Mouse (Mus musculus) megakaryocyte-erythroid progenitor cell, adult 5-6 weeks (primary cell): Measurements from ENCODE around the gene Cldn15. TPM values are rescaled to one million over a fixed set of nuclear protein-coding genes. Genes with fewer than 3 reads are reported as not detected.
A peak's percentile ranks its signal among the peaks of the same experiment; 100 is the strongest.
"Not testable (repeated sequence)": the region's sequence is repeated elsewhere in the genome, so short reads cannot be mapped to it uniquely, and the experiment has no call there.

Experiments used
- ATAC-seq: replicated peaks from 2 replicates; pipeline ENCODE4 v1.8.0; 2016; ENCODE audit warnings: mild to moderate bottlenecking, inconsistent platforms; ENCODE audit not compliant: severe bottlenecking, poor library complexity, low FRiP score, low TSS enrichment
- total RNA-seq, 2 experiments: library from RNA; stranded (forward) in 1 of 2; stranded (reverse) in 1 of 2; fragments of 200-1000, 215-1000 nt in 1 of 2; fragments of >200 nt in 1 of 2; fragmentation: Nextera tagmentation in 1 of 2; gene quantifications; 2 replicates each; pipeline ENCODE4 v1.2.3; 2014 to 2017

The Cldn15 gene
- total RNA-seq, 2 experiments from 2014 or later: 0.13 TPM; not detected in 1

DNA sequence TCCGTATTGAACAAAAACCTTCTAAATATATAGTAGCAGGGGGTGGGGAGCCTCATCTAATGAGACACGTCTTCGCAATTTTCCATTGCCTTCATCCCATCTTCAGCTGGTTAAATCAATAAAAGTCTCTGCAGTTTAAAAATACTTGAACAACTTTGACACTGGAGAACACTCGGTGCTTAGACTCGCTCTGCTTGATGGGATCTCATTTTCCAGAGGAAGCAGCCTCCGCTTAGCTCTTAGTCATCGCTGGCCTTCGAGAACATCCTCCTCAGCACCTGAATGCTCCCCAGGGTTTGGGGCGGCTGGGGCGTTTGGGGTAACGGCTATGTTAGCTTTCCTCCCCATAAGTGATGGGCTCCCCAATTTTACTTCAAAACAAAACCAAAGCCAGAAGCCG, 21.3 kb upstream of the Cldn15 start:
- ATAC-seq: no peak

DNA sequence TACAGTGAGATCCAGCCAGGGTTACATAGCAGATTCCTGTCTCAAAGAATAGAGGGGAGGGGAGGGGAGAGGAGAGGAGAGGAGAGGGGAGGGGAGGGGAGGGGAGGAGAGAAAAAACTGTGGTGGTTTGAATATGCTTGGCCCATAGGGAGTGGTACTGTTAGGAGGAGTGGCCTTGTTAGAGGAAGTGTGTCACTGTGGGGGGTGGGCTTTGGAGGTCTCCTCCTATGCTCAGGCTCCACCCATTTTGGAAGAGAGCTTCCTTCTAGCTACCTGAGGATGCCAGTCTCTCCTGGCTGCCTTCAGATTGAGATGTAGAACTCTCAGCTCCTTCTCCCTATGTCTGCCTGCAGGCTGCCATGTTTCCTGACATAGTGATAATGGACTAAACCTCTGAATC, 18.5 kb upstream of the Cldn15 start:
- ATAC-seq: no peak

DNA sequence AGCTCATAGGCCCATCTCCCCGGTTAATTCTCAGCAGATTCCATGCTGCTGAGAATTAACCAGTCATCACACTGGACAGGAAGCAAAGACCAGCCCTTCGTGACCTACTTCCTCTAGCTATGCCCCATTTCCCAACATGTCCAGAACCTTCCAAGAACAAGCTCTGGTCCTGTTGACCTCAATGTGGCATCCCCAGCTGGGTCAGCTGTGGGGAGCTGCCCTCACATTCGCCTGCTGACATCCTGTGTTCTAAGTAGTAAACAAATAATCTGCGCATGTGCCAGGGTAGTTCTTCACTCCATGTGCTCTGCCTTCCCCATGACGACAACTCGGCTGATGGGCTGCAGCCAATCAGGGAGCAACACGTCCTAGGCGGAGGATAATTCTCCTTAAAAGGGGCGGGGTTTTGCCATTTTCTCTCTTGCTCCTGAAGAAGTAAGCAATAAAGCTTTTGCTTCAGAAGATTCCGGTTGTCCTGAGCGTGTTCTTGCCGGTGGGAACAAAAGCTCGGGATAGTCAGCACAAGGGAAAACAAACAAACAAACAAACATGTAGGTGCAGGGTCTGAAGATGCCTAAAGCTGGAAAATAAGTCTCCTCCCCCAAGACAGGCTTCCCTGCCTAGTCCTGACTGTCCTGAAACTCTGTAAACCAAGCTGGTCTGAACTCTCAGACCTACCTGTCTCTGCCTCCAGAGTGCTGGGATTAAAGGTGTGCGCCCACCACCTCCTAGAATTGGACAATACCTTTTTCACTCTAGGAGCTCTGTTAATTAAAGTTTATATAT, 16.7 kb upstream of the Cldn15 start:
- not testable (repeated sequence) for ATAC-seq

DNA sequence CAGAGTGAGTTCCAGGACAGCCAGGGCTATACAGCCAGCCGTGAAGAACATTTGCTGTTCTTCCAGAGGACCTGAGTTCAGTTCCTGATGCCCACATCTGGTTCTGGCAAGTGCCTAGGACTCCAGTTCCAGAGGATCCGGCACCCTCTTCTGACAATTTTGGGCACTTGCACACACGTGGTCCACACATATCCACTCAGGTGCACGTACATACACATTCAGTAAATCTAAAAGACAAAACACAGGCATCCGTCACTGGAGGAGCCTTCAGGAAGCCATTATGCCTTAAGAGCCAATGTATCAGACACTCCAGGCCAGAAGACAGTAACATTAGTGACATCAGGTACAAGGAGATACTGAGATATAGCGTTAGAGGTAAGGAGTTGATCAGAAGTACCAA, 15.9 kb upstream of the Cldn15 start:
- ATAC-seq: no peak

DNA sequence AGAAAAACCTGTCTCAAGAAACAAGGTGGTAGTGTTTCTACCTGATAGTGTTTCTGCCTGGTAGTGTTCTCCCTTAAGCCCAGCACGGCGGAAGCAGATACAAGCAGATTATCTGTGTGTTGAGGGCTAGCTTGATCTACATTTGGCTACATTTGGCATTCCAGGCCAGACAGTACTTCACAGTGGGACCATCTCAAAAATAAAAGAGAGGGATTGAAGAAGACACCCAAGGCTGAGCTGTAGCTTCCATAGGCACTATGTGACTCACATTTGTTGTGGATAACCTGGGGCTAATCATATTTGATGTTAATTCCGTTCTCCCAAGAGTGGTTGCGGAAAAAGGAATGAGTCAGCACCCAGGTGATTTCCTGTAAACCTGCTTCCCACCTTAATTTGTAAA, 14.3 kb upstream of the Cldn15 start:
- ATAC-seq: no peak

DNA sequence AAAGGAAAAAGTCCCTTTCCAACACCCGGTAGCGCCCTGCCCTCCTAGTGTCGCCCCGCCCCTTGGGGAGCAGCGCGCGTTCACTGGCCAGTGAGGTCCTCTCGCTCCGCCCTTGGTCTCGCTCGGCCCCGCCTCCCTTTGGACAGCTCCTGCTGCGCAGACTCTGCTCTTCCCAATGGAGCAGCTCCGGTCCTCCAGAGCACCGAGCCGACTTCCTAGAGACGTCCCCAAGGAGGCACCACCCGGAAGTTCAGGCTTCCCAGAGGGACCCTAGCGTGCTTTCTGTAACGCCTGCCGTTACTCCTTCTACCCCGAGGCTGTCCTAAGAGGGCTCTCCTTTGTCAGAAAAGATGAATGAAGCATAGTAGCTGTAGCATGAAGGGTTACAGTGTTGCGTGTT, 13.4 kb upstream of the Cldn15 start, which contains the start of gene Fis1:
TSS of gene Fis1 (plus strand) at position 261 of the 400 bp plus-strand sequence.
- peak; percentile 99 for ATAC-seq

DNA sequence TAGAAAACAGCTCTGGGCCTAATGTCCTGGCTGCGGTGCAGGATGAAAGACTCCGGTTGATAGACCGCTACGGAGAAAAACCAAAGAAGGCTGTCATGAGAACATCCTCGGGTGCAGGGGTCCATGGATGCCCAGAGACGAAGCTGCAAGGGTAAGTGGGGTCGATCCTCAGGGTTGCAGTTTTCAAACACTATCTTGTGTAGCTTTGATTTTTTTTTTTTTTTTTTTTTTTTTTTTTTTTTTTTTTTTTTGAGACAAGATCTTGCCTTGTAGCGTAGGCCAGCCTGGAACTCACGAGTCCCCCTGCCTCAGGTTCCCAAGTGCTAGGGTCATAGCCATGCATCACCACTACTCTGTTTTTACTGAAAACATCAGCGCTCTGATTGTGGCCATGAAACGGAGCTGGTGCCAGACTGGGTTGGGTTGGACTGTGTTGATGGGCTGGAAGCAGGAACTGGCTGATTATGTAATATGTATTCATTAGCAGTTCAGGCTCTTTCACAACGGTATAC, 12.9 kb upstream of the Cldn15 start:
- ATAC-seq: no peak

DNA sequence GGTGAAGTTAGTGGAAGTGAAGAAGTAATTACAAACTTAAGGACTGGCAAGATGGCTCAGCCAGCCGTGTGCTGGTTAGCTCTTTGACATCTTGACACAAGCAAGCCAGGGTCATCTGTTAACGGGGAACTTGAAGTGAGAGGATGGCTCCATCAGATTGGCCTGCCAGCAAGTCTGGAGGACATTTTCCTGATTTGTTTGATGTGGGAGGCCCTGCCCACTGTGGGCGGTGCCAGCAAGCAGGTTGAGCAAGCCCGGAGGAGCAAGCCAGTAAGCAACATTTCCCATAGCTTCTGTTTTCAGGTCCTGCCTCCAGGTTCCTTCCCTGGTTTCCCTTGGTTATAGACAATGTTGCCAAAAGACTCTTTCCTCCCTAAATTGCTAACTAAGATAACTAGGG, 10.8 kb upstream of the Cldn15 start:
- no peak for ATAC-seq

DNA sequence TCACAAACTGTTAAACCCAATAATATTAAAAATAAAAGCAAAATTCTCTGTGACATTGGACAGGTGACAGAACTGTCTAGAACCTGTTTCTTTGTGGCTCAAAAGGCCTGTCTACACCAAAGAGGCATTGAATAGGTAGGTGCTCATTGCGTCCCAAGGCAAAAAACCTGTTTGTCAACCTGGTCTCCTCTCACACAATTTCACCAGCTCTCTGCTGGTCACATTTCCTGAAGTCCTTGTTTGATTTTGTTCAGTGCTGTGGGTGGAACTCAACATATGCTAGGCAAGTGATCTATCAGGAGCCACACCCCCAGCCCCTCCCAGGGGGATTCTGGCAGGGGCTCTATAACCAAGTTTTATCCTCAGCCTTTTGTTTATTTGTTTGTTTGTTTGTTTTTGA, 9.2 kb upstream of the Cldn15 start:
- ATAC-seq: no peak

DNA sequence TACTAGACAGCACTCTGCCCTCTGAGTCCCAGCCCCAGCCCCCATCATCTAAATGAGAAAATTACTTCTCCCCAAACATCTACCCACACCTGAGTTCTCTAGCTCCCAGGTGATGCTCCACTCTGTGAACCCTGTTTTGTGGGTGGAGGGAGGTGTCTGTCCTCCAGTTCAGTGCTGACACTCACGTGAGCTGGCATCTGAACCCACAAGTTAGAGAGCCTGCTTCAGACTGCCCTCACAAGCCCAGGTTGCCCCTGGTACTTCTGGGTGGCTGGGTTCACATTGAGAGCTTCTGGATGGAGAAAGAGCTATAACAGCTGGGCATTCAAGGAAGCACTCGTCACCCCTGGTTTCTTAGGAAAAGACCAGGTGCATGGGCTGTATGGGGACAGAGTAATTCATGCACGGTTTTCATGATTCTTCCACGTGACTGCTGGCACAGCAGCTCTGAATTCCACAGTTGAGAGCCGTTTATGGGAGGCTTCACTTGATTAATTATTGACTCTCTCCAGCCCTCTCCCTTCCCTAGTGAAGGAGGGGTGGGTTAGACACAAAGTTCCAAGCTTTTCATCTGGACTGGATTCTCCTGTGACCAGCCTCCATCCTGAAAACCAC, 7.3 kb upstream of the Cldn15 start:
- no peak for ATAC-seq

DNA sequence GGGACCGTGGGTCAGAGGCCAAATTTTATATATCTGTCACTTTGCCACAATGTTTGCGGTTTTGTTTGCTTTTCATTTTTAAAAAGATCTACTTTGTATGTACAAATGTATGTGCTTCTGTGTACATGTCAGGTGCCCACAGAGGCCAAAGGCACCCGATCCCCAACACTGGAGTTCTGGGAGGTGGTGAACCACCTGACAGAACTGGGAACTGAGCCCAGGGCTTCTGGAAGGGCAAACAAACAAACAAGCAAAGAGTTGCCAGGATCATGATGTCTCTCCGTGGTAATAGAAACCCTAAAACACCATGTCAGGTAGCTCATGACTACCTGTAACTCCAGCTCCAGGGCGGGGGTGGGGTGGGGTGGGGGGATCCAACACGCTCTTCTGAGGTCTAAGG, 6.4 kb upstream of the Cldn15 start:
- no peak for ATAC-seq

DNA sequence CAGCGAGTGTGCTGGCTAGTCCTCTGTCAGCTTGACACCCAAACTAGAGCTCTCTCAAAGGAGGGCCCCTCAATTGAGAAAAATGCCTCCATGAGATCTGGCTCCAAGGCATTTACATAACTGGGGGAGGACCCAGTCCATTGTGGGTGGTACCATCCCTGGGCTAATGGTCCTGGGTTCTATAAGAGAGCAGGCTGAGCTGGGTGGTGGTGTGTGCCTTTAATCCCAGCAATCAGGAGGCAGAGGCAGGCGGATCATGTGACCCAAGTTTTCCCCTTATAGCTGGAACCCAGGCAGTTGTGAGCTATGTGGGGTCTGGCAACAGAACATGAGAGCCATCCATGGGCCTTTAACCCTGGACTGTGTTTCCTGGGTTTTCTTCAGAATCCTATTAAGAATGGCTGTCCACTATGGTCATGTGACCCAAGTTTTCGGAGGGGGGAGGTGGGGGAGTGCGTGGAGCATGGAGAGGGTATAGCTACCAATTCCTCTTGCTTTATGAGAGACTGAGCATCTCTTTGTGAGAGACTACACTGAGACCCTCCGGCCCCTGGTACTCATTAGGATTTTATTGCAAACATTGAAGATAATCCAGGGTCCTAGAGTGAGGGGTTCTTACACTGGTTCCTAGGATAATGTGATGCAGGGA, 5.0 kb upstream of the Cldn15 start:
- ATAC-seq: no peak

DNA sequence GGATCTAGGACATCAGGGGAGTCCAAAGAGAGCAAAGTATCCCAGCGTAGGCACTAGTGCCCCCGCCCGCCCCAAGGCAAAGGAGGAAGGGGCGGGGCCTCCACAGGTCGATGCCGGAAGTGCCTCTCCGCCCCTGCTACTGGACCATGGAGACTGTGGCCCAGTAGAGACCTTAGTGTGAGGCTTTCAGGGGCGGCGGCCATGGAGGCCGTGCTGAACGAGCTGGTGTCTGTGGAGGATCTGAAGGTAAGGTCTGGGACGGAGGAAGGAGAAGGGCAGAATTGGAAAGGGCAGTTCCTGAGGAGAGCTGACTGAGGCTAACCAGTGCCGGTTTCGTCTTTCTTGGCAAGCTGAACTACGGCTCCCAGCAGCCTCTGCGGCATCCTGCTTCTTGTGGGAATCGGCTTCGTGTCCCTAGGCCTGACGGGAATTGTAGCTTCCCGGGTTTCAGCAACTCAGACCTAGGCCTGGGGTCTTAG, 4.4 kb upstream of the Cldn15 start:
- ATAC-seq: peak; percentile 91

DNA sequence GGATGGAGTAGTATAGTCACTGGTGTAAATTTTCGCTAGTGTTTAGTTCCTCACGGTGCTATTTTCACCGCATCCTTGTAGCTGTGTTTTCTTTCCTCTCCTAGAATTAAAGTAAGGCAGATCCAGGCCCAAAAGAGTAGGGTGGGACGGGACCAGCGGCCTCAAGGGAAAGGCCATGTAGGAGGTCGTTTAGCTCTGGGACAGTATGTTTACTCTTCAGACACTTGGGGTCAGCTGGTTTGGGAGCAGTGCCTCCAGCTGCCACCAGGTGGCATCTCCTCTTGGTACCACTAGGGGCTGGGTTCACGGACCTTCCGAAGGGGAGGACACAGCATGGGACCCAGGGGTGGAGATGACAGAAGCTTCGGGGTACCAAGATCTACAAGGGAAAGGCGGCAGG, 3.9 kb upstream of the Cldn15 start:
- ATAC-seq: peak; percentile 71

DNA sequence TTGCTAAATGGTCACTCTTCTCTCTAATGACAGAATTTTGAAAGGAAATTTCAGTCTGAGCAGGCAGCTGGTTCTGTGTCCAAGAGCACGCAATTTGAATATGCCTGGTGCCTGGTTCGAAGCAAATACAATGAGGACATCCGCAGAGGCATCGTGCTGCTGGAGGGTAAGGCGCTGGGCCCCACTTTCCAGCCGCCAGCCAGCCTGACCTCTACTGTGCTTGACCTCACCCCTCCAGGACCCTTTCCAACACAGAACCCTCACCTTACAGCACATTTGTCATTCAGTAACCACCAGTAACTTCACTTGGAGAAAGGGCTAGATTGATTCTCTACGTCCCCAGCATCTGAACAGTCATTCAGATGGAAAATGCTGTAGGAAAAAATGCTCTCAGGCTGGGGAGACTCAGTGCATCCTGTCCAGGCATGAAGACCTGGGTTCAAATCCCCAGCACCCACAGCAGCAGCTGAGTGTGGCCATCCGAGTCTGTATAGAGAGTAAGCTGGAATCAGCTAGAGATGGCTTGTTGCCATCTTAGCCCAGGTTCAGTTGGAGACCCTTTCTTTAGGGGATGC, 3.4 kb upstream of the Cldn15 start:
- ATAC-seq: no peak

DNA sequence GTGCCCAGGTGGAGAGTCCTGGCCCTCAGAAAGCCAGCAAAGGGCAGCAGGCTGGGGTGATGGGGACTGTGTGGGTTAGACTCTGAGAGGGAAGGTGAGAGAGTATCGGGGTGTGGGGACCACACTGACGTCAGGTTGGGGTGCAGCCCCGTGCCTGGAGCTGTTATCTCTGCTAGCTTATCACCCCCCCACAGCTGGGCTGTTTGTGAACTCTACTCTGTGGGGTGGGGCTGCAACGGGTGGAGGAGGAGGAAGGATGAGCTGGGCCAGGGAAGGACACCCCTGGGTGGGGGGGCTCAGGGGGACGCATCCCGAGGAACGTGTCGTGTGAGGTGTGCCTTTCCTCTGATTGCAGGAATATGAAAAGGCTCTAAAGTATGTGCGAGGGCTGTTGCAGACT, 1.2 kb upstream of the Cldn15 start:
- peak; percentile 40 for ATAC-seq

DNA sequence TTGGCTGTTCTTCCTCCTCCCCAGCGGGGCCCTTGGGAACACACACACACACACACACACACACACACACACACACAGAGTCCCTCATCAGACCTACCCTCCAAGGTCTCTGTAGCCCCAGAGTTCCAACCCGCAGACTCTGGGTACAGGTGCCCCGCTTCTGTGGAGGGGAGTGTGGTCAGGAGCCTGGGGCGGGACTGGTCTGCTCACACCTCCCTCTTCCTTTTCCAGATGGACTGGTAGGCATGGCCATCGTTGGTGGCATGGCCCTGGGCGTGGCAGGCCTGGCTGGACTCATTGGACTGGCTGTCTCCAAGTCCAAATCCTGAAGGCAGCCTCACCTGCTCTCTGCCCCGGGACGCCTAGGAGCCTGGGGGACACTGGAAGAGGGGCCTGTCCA, 730 bp upstream of the Cldn15 start:
- no peak for ATAC-seq

DNA sequence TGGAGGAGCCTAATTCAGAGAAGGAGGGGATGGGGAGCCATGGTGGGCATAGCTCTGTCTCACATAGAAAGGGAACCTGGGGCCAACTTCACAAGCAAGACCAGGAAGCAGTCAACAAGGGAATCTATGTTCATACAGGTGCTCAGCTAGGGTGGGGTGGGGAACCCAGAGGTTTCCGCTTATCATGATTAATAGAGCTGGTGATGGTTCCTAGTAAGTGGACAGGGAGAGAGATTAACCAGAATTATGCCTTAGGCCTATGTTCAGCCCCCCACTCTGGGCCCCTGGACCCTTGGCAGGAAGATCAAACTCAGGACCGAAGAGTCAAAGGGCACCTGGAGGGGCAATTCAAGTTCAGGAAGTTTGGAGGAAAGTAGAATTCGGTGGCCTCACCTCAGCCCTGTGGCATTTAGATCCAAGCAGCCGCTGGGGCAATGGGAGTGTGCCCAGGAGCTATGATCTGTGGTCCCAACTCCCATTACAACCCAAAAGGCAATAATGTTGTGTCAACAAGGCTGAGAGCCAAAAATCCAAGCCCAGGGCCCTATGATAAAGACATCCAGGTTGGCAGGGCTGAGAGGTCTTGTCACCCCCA, 542 bp downstream of the Cldn15 start:
- no peak for ATAC-seq

DNA sequence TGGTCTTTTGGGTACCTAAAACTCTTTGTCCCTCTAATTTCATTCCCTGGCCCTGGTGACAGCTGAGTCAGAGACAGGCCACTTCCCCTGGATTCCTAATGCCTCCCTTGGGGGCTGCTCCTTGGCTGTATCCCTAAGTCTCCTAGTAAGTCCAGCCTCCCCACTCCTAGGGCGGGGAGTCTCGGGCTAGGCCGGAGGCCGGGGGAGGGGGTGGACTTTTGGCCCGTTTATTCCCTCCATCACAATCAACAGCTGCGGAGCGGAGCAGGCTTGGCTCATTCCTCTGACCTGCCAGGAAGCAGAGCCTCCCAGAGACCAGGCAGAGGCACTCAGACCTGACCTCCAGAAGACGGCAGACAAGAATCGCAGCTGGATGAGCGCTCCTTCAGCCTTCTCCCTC, 1.2 kb downstream of the Cldn15 start:
- ATAC-seq: no peak

DNA sequence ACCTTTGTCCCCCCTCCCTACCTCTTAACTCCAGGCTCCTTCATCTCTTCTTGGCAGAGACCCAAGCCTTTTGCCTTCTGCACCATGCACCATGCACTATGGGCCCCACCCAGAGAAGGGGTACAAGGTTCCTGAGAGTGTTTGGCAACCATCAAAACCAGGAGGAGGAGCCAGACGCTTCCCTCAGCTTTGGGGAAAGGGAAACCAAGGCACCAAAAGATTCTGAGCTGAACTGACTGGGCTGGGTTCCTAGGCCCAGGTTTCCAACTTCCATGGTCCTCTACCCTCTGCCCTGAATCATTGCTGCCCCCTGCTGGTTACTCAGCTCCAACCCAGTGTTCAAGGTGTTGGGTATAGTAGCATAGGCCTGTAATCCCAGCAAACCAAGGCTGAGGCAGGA, 4.3 kb downstream of the Cldn15 start:
- ATAC-seq: peak; percentile 82
